Mouse (Mus musculus): ENCODE results near the gene Cog2. TPM values are rescaled to one million over a fixed set of nuclear protein-coding genes. Genes with fewer than 3 reads are reported as not detected.

Cog2 gene
- polyA plus RNA-seq, 1 experiment from 2014 or later = 22.6 TPM

DNA sequence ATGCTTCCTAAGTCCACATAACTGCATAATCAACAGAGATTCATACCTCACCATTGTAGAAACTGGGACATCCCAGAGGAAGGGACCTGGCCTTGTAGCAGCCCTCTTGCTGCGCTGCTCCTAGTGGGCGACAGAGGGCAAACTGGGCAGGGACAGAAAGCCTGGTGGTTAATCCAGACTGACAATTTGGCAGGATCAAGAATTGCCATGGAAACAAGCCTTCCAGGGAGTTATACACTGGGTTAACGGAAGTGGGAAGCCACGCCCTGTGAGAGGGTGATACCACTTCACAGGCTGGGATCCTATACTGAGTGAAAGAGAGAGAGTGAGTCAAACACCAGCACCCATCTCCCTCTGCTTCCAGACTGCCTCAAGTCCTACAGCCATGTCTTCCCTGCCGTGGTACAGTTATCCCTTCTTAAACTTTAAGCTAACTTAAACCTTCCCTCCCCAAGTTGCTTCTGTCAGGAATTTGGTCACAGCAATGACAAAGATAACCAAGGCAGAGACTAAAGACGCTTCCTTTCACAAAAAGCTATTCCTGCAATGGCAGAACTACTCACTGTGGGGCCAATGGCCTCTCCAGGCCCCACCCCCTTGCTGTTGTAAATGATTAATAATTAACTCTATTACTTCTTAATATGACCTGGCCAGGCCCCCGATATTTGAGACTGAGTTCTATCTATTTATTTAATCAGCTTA is 21.2 kb upstream of the Cog2 start:
- Histone ChIP-seq H3K4me1 (ENCODE audit: control insufficient read depth in 2 of 2, insufficient read depth in 2 of 2, low read length in 2 of 2) (no peaks in the 10 kb centered on the region), H3K4me2 (ENCODE audit: low read length) (no peak overlapping the region), H3K27ac (replicated peaks in 1 of 2; ENCODE audit: control insufficient read depth in 1 of 2, insufficient read depth in 1 of 2, low read depth in 2 of 2, low read length in 2 of 2) (no peak overlapping the region), H3K9me3 (ENCODE audit: control insufficient read depth, low read length) (peaks cover 16% of the 10 kb centered on the region; the same call in 1 of the 2 replicates), H3K27me3 (ENCODE audit: control insufficient read depth, insufficient read depth, low read length) (no peaks in the 10 kb centered on the region), H3K4me3 (ENCODE audit: control insufficient read depth in 1 of 2, insufficient read depth in 1 of 2, low read depth in 1 of 2, low read length in 2 of 2) (no peak overlapping the region), H3K9ac (ENCODE audit: low read length) (no peak overlapping the region), H3K36me3 (ENCODE audit: control insufficient read depth, insufficient read depth, low read length) (no peaks in the 10 kb centered on the region)
- no peak for ATAC-seq (ENCODE audit: insufficient number of reproducible peaks, insufficient read depth, low FRiP score, low read depth)
- WGBS = 49% methylated on average over 7 of the region's 7 CpGs

DNA sequence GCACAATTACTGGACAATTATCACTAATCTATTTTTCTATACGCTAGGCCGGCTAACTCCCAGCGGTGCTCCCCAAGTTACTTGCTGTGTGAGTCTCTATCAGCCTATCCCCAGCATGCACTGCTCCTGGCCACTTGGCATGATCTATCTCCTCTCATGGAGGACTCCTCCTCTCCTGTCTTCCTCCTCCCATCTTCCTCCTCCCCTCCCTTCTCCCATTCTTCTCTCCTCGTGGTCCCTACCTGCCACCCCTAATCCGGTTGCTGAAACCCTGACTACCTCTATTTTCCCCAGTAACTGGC is 20.7 kb upstream of the Cog2 start:
- Histone ChIP-seq H3K4me1 (ENCODE audit: control insufficient read depth in 2 of 2, insufficient read depth in 2 of 2, low read length in 2 of 2) (no peaks in the 10 kb centered on the region), H3K27ac (replicated peaks in 1 of 2; ENCODE audit: control insufficient read depth in 1 of 2, insufficient read depth in 1 of 2, low read depth in 2 of 2, low read length in 2 of 2) (no peak overlapping the region), H3K4me3 (ENCODE audit: control insufficient read depth in 1 of 2, insufficient read depth in 1 of 2, low read depth in 1 of 2, low read length in 2 of 2) (no peak overlapping the region), H3K9ac (ENCODE audit: low read length) (no peak overlapping the region), H3K27me3 (ENCODE audit: control insufficient read depth, insufficient read depth, low read length) (no peaks in the 10 kb centered on the region), H3K9me3 (ENCODE audit: control insufficient read depth, low read length) (peaks cover 16% of the 10 kb centered on the region; the same call in 1 of the 2 replicates), H3K4me2 (ENCODE audit: low read length) (no peak overlapping the region), H3K36me3 (ENCODE audit: control insufficient read depth, insufficient read depth, low read length) (no peaks in the 10 kb centered on the region)
- ATAC-seq (ENCODE audit: insufficient number of reproducible peaks, insufficient read depth, low FRiP score, low read depth) = no peak
- WGBS = 82% methylated on average over 5 of the region's 5 CpGs

DNA sequence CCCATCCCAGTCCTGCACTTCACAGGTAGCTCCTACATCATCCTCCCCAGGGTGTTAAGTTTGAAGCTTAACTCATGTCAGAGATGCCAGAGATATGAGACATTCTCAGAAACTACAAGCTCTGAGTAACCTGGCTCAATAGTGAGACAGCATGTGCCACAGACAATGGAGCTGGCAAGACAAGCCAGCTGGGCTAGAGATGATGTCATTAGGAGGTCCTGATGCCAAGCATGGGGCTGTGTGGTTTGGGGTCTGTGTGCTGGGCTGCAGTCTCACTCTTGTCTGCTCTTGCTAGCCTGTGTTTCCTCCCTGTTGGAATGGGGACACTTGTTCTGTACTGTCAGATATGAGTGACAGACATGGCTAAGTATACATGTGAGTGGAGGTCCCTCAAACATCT is 14.9 kb upstream of the Cog2 start:
- H3K4me2 ChIP-seq (ENCODE audit: low read length) = no peak overlapping the region
- H3K9ac ChIP-seq (ENCODE audit: low read length) = no peak overlapping the region
- H3K4me3 ChIP-seq (ENCODE audit: control insufficient read depth in 1 of 2, insufficient read depth in 1 of 2, low read depth in 1 of 2, low read length in 2 of 2) = no peak overlapping the region
- H3K9me3 ChIP-seq (ENCODE audit: control insufficient read depth, low read length) = peaks cover 12% of the 10 kb centered on the region; the same call in 1 of the 2 replicates
- H3K27me3 ChIP-seq (ENCODE audit: control insufficient read depth, insufficient read depth, low read length) = no peaks in the 10 kb centered on the region
- ATAC-seq (ENCODE audit: insufficient number of reproducible peaks, insufficient read depth, low FRiP score, low read depth) = no peak
- no peaks in the 10 kb centered on the region for H3K4me1 ChIP-seq (ENCODE audit: control insufficient read depth in 2 of 2, insufficient read depth in 2 of 2, low read length in 2 of 2)
- H3K27ac ChIP-seq (replicated peaks in 1 of 2; ENCODE audit: control insufficient read depth in 1 of 2, insufficient read depth in 1 of 2, low read depth in 2 of 2, low read length in 2 of 2) = no peak overlapping the region
- no peaks in the 10 kb centered on the region for H3K36me3 ChIP-seq (ENCODE audit: control insufficient read depth, insufficient read depth, low read length)

DNA sequence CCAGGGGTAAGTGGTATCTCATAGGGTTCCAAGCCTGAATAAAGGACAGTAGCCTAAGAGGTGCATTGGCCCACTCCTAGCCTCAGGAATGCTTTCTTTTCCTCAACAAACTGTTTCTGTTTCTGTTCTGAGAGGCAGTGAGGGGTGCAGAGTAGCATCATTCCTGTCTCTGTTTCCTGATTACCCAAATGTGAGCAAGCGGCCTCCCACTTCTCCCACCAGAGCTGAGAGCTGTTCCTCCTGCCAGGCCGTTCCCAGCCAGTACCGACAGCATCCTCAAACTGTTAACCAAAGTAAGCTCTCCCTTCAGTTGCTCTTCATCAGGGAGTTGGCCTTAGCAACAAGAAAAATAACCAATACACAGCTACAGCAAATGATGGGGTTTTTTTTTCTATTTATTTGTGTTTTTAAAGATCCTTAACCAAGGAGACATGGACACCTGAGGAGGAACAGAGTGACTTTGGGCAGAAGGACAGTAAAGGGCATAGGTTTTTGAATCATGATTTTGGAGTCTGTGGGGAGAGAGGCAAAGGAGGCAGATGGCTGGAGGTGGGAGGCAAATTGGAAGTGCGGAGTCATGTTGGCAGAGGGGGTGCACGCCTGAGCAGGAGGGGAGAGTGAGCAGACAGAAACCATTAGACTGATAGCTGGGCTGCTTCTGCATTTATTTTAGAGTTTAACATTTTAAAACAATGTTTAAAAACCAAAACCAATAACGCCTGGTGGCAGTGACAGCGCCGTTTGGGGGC is 12.8 kb upstream of the Cog2 start:
- Histone ChIP-seq H3K4me3 (ENCODE audit: control insufficient read depth in 1 of 2, insufficient read depth in 1 of 2, low read depth in 1 of 2, low read length in 2 of 2) (no peak overlapping the region), H3K27ac (replicated peaks in 1 of 2; ENCODE audit: control insufficient read depth in 1 of 2, insufficient read depth in 1 of 2, low read depth in 2 of 2, low read length in 2 of 2) (no peak overlapping the region), H3K9ac (ENCODE audit: low read length) (no peak overlapping the region), H3K9me3 (ENCODE audit: control insufficient read depth, low read length) (peaks cover 11% of the 10 kb centered on the region; the same call in 1 of the 2 replicates), H3K4me1 (ENCODE audit: control insufficient read depth in 2 of 2, insufficient read depth in 2 of 2, low read length in 2 of 2) (no peaks in the 10 kb centered on the region), H3K27me3 (ENCODE audit: control insufficient read depth, insufficient read depth, low read length) (peaks cover 3% of the 10 kb centered on the region; the same call in 1 of the 2 replicates), H3K4me2 (ENCODE audit: low read length) (no peak overlapping the region), H3K36me3 (ENCODE audit: control insufficient read depth, insufficient read depth, low read length) (no peaks in the 10 kb centered on the region)
- 68% methylated on average over 8 of the region's 8 CpGs for WGBS
- no peak for ATAC-seq (ENCODE audit: insufficient number of reproducible peaks, insufficient read depth, low FRiP score, low read depth)

DNA sequence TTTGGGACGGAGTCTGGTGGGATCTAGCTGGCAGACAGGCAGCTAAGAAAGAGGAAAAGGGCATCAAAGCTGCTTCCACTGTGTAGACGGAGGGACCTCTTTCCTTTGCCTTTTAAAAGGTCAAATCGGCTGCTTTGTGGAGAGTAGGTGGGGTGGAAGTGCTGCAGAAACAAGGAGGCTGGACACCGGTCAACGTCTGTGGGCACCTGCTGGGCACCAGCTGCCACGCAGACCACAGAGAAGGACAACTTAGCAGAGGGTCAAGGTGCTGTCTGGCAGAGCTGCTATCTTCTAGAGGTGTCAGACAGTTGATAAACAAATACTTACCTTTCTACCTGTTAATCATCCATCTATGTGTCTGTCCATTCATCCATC is 12.3 kb upstream of the Cog2 start:
- ATAC-seq (ENCODE audit: insufficient number of reproducible peaks, insufficient read depth, low FRiP score, low read depth) = no peak
- H3K4me2 ChIP-seq (ENCODE audit: low read length) = no peak overlapping the region
- WGBS = 69% methylated on average over 6 of the region's 6 CpGs
- H3K4me3 ChIP-seq (ENCODE audit: control insufficient read depth in 1 of 2, insufficient read depth in 1 of 2, low read depth in 1 of 2, low read length in 2 of 2) = no peak overlapping the region
- H3K27me3 ChIP-seq (ENCODE audit: control insufficient read depth, insufficient read depth, low read length) = peaks cover 3% of the 10 kb centered on the region; the same call in 1 of the 2 replicates
- no peak overlapping the region for H3K27ac ChIP-seq (replicated peaks in 1 of 2; ENCODE audit: control insufficient read depth in 1 of 2, insufficient read depth in 1 of 2, low read depth in 2 of 2, low read length in 2 of 2)
- H3K4me1 ChIP-seq (ENCODE audit: control insufficient read depth in 2 of 2, insufficient read depth in 2 of 2, low read length in 2 of 2) = no peaks in the 10 kb centered on the region
- peaks cover 7% of the 10 kb centered on the region; the same call in 1 of the 2 replicates for H3K9me3 ChIP-seq (ENCODE audit: control insufficient read depth, low read length)
- no peak overlapping the region for H3K9ac ChIP-seq (ENCODE audit: low read length)
- no peaks in the 10 kb centered on the region for H3K36me3 ChIP-seq (ENCODE audit: control insufficient read depth, insufficient read depth, low read length)

DNA sequence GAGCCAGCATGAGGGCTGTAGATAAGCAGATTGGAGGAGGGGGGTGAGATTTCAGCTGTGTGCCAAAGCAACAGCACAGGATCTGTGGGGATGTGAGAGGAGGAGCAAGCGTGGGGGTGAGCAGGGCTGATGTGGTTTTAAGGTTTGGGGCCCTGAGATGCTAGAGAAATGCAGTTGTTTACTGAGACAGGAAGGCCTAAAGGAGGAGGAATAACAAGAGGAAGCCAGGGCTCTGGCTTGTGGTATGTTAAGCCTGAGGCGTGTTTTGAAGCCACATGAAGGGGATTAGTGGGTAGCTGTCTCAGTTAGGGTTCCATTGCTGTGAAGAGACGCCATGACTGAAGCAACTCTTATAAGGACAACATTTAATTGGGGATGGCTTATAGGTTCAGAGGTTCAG is 11.4 kb upstream of the Cog2 start:
- Histone ChIP-seq H3K9ac (ENCODE audit: low read length) (no peak overlapping the region), H3K9me3 (ENCODE audit: control insufficient read depth, low read length) (no peaks in the 10 kb centered on the region), H3K36me3 (ENCODE audit: control insufficient read depth, insufficient read depth, low read length) (no peaks in the 10 kb centered on the region), H3K27me3 (ENCODE audit: control insufficient read depth, insufficient read depth, low read length) (peaks cover 3% of the 10 kb centered on the region; the same call in 1 of the 2 replicates), H3K4me1 (ENCODE audit: control insufficient read depth in 2 of 2, insufficient read depth in 2 of 2, low read length in 2 of 2) (no peaks in the 10 kb centered on the region), H3K4me2 (ENCODE audit: low read length) (no peak overlapping the region), H3K27ac (replicated peaks in 1 of 2; ENCODE audit: control insufficient read depth in 1 of 2, insufficient read depth in 1 of 2, low read depth in 2 of 2, low read length in 2 of 2) (no peak overlapping the region), H3K4me3 (ENCODE audit: control insufficient read depth in 1 of 2, insufficient read depth in 1 of 2, low read depth in 1 of 2, low read length in 2 of 2) (no peak overlapping the region)
- no peak for ATAC-seq (ENCODE audit: insufficient number of reproducible peaks, insufficient read depth, low FRiP score, low read depth)
- 63% methylated on average over 3 of the region's 3 CpGs for WGBS

DNA sequence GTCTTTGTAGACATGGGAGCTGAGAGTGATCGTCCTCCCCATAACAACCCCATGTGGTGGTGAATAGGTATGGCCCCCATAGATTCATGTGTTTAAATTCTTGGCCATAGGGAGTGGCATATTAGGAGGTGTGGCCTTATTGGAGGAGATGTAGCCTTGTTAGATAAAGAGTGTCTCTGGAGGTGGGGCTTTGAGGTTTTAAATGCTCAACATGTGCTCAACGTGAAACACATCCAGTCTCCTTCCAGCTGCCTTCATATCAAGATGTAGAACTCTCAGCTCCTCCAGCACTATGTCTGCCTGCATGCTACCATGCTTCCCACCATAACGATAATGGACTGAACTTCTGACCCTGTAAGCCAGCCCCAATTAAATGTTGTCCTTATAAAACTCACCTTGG is 4.5 kb upstream of the Cog2 start:
- 58% methylated on average over 3 of the region's 3 CpGs for whole genome bisulfite sequencing

More for the DNA sequence above, 4.5 kb upstream of the Cog2 start:
- no peaks in the 10 kb centered on the region for H3K36me3 ChIP-seq (ENCODE audit: control insufficient read depth, insufficient read depth, low read length)
- peaks cover 6% of the 10 kb centered on the region for H3K27me3 ChIP-seq (ENCODE audit: control insufficient read depth, insufficient read depth, low read length)
- no peak overlapping the region for H3K4me3 ChIP-seq (ENCODE audit: control insufficient read depth in 1 of 2, insufficient read depth in 1 of 2, low read depth in 1 of 2, low read length in 2 of 2)
- ATAC-seq (ENCODE audit: insufficient number of reproducible peaks, insufficient read depth, low FRiP score, low read depth) = no peak
- H3K4me2 ChIP-seq (ENCODE audit: low read length) = no peak overlapping the region
- no peaks in the 10 kb centered on the region for H3K4me1 ChIP-seq (ENCODE audit: control insufficient read depth in 2 of 2, insufficient read depth in 2 of 2, low read length in 2 of 2)
- H3K9ac ChIP-seq (ENCODE audit: low read length) = no peak overlapping the region
- no peaks in the 10 kb centered on the region for H3K9me3 ChIP-seq (ENCODE audit: control insufficient read depth, low read length)
- no peak overlapping the region for H3K27ac ChIP-seq (replicated peaks in 1 of 2; ENCODE audit: control insufficient read depth in 1 of 2, insufficient read depth in 1 of 2, low read depth in 2 of 2, low read length in 2 of 2)
